Mouse (Mus musculus) C2C12 (cell line): ENCODE measurements around the gene Rfng. TPM values are rescaled to one million over a fixed set of nuclear protein-coding genes. Genes with fewer than 3 reads are reported as not detected.
"Not testable (repeated sequence)": the region's sequence is repeated elsewhere in the genome, so short reads cannot be mapped to it uniquely, and the experiment has no call there.

Experiments used
- H3K27me3 ChIP-seq: one replicate; pipeline ENCODE4 v1.6.1; 2011; ENCODE audit not compliant: control insufficient read depth, insufficient read depth, insufficient read length
- H3K36me3 ChIP-seq: one replicate; pipeline ENCODE4 v1.6.1; 2011; ENCODE audit not compliant: control insufficient read depth, insufficient read depth
- H3K4me3 ChIP-seq: one replicate; pipeline ENCODE4 v1.5.1; 2011; ENCODE audit warnings: mild to moderate bottlenecking, control low read depth; ENCODE audit not compliant: poor library complexity, insufficient read depth, severe bottlenecking
- H3K79me2 ChIP-seq: one replicate; pipeline ENCODE4 v1.6.1; 2011; ENCODE audit not compliant: control insufficient read depth, insufficient read depth
- H3K79me3 ChIP-seq: one replicate; pipeline ENCODE4 v1.6.1; 2011; ENCODE audit warnings: low read depth, control low read depth
- H3ac ChIP-seq: one replicate; pipeline ENCODE3; 2011; ENCODE audit warnings: low read depth; ENCODE audit not compliant: control insufficient read depth, insufficient read length
- CEBPB ChIP-seq: IDR thresholded peaks from one replicate; pipeline ENCODE4 v1.6.1; 2011; ENCODE audit warnings: low read depth, mild to moderate bottlenecking, control low read depth, moderate library complexity
- CTCF ChIP-seq: IDR thresholded peaks from one replicate; pipeline ENCODE4 v1.5.1; 2011; ENCODE audit not compliant: control insufficient read depth, insufficient read depth, insufficient read length
- FOSL1 ChIP-seq: IDR thresholded peaks from one replicate; pipeline ENCODE4 v1.8.0; 2011; ENCODE audit warnings: mild to moderate bottlenecking, low read length; ENCODE audit not compliant: poor library complexity, insufficient read depth, severe bottlenecking
- MAX ChIP-seq: IDR thresholded peaks from one replicate; pipeline ENCODE4 v1.6.1; 2011; ENCODE audit warnings: mild to moderate bottlenecking, control low read depth
- MYOD1 ChIP-seq: IDR thresholded peaks from one replicate; pipeline ENCODE4 v1.6.1; 2011; ENCODE audit warnings: low read depth; ENCODE audit not compliant: control insufficient read depth, insufficient read length
- MYOG ChIP-seq: IDR thresholded peaks from one replicate; pipeline ENCODE4 v1.6.1; 2011; ENCODE audit not compliant: control insufficient read depth, insufficient read length; ENCODE audit errors: extremely low read depth
- USF1 ChIP-seq: IDR thresholded peaks from one replicate; pipeline ENCODE4 v1.6.1; 2011; ENCODE audit warnings: low read depth, mild to moderate bottlenecking, control low read depth, moderate library complexity
- polyA plus RNA-seq: library from polyadenylated mRNA; unstranded; fragments of >200 nt; fragmentation: generic; extraction: Trizol; gene quantifications from one replicate; pipeline ENCODE4 v1.2.1, GENCODE M21; 2012; ENCODE audit warnings: missing spikeins

Rfng gene
- polyA plus RNA-seq, 1 experiment = 17.6 TPM

DNA sequence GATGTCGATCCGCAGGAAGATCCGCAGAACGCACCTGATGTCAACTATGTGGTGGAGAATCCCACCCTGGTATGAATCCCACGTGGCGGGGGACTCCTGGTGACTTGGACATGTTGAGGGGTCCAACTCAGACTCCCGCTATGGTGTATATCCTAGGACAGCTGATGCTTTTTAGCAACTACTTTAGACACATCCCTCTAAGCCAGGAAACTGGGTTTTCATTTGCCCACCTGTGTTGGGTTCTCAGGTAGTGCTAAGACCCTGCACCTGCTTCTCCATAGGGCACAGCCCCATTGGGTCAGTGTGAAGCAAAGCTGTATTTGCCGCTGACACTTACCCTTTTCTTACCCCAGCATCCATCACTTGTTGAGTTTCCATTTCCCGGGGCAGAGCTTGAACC is 1.1 kb upstream of the Rfng start:
- Histone ChIP-seq H3K79me2 (peaks cover 41% of the 10 kb centered on the region), H3K4me3 (peak overlapping the region; percentile 91), H3K27me3 (no peaks in the 10 kb centered on the region), H3K79me3 (peaks cover 11% of the 10 kb centered on the region), H3ac (peak overlapping the region; percentile 79), H3K36me3 (peaks cover 48% of the 10 kb centered on the region)
- no peak for TF ChIP-seq MYOG
- TF ChIP-seq MAX = no peak
- no peak for TF ChIP-seq USF1
- no peak for TF ChIP-seq CEBPB
- no peak for TF ChIP-seq MYOD1
- no peak for TF ChIP-seq CTCF
- no peak for TF ChIP-seq FOSL1

DNA sequence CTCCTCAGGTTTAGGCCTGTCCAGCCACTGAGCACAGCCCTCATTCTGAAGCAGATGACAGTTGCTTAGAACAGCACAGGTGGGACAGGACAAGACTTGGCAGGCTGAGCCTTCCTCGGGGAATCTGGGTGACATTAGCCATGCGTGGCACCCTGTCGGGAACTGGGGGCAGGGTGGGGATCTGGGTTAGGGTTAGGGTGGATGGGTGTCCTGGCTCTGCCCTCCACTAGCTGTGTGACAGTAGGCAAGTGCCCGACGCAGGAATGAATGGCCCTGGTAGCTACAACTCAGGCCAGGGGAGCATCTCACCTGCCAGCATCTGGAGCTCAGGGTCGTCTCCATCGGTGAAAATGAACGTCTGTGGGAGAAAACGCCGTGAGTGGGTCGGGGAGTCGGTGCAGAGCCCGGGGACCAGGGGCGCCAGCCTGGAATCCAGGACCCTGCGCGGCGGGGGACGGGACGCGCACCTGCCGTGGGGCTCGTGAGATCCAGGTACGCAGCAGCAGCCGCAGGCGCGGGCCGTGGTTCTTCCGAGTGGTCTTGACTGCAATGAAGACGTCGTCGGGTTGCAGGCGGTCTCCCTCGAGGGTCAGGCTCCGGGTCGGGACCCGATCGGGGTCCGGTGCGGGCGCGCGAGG is 462 bp downstream of the Rfng start:
- H3K27me3 ChIP-seq = no peaks in the 10 kb centered on the region

DNA sequence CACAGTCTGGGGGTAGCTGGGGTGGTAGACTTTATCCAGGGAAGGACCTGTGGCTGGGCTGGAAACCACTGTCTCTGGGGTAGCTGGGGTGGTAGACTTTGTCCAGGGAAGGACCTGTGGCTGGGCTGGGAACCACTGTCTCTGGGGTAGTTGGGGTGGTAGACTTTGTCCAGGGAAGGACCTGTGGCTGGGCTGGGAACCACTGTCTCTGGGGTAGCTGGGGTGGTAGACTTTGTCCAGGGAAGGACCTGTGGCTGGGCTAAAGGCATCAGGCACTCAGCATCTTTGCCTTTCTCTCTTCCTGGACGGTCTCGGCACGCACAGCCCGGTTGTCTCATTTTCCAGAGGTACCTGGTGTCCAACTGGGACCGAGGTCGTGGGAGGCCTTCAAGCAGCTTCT is 2.6 kb downstream of the Rfng start:
- not testable (repeated sequence) for H3K79me3 ChIP-seq, H3ac ChIP-seq, H3K4me3 ChIP-seq, H3K27me3 ChIP-seq
- Histone ChIP-seq H3K79me2 (peaks cover 27% of the 10 kb centered on the region), H3K36me3 (peaks cover 13% of the 10 kb centered on the region)

More for the DNA sequence above, 462 bp downstream of the Rfng start:
- TF ChIP-seq FOSL1 (no peak), USF1 (no peak), MAX (no peak), MYOG (no peak), MYOD1 (no peak)
- H3K79me3 ChIP-seq = peaks cover 11% of the 10 kb centered on the region
- peak overlapping the region; percentile 92 for H3ac ChIP-seq
- peak overlapping the region; percentile 91 for H3K4me3 ChIP-seq
- H3K79me2 ChIP-seq = peaks cover 41% of the 10 kb centered on the region
- H3K36me3 ChIP-seq = peaks cover 35% of the 10 kb centered on the region

DNA sequence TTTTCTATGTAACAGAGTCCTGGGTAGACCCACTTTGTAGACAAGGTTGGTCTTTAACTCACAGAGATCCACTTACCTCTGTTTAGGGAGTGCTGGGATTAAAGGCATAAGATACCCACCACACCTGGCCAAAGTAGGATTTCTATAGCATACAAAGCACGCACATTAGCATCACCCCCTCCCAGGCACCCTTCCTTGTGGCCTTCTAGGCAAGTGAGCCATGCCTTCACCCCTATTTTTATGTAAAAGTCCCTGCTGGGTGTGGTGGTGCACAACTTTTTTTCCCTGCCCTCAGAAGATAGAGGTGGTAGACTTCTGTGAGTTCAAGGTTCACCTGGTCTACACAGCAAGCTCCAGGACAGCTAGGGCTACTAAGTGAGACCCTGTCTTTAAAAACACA is 4.1 kb downstream of the Rfng start:
- H3ac ChIP-seq = no peak overlapping the region
- H3K79me2 ChIP-seq = peaks cover 12% of the 10 kb centered on the region
- no peak overlapping the region for H3K4me3 ChIP-seq
- peaks cover 2% of the 10 kb centered on the region for H3K79me3 ChIP-seq
- no peaks in the 10 kb centered on the region for H3K36me3 ChIP-seq
- TF ChIP-seq MAX = no peak
- no peak for TF ChIP-seq FOSL1
- TF ChIP-seq CTCF = no peak
- TF ChIP-seq USF1 = no peak
- no peak for TF ChIP-seq MYOG
- no peak for TF ChIP-seq MYOD1
- TF ChIP-seq CEBPB = no peak
- no peaks in the 10 kb centered on the region for H3K27me3 ChIP-seq

DNA sequence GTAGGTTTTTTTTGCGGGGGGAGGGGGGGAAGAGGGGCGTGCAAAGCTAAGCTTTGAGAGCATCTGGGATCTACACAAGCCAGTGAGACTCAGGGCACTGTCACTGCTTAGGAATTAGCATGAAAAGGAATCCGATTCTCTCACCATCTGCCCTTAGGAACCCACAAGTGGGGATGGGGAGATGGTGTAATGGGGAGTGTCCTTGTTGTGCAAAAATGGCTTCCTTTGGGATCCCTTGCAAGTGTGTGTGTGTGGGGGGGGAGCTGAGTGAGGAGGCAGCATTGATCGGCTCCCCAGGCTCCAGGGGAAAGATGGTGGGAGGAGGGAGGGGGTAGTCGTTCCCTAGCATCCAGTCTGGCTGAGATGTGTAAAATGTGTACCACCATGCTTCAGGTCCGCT is 6.9 kb downstream of the Rfng start:
- no peak overlapping the region for H3ac ChIP-seq
- TF ChIP-seq MYOG (no peak), FOSL1 (no peak), CEBPB (no peak), USF1 (no peak), CTCF (no peak), MYOD1 (no peak), MAX (no peak)
- H3K79me3 ChIP-seq = no peaks in the 10 kb centered on the region
- H3K79me2 ChIP-seq = no peaks in the 10 kb centered on the region
- no peaks in the 10 kb centered on the region for H3K27me3 ChIP-seq
- no peaks in the 10 kb centered on the region for H3K36me3 ChIP-seq
- no peak overlapping the region for H3K4me3 ChIP-seq

DNA sequence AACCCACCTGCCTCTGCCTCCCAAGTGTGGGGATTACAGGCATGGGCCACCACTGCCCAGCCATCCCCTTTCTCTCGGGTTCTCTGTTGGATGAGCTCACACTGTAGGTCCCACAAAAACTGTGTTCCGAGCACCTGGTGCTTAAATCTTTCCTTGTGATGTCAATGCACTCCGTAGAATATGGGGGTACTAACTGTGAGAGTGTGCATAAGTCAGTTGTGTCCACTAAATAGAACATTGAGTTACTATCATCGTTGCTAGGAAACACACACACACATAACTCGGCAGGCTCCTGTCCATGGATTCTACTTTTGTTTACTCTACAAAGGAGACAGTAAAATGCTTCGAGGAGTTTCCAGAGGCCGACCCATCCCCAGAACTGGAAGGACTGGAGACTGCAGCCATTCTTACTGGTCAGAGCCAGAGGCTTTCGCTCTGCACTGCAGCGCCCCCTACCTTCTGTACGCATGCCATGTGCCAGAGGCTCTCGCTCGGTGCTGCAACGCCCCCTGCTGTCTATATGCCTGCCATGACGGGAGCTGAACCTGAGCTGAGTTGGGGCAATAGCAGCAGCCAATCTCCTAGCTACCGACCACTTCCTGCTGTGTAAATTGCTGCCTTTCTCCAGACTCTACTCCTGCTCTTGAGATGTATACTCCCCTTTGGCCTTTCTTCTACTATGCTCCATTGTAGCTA is 8.1 kb downstream of the Rfng start:
- Histone ChIP-seq H3K27me3 (no peaks in the 10 kb centered on the region), H3ac (no peak overlapping the region), H3K79me2 (no peaks in the 10 kb centered on the region), H3K4me3 (no peak overlapping the region), H3K36me3 (no peaks in the 10 kb centered on the region), H3K79me3 (no peaks in the 10 kb centered on the region)
- TF ChIP-seq CEBPB (no peak), MYOG (no peak), MYOD1 (no peak), FOSL1 (no peak), MAX (peak; percentile 100), CTCF (peak; percentile 100), USF1 (no peak)
